ENCODE assay signal across 8 mouse cellular contexts in the genomic region with DNA sequence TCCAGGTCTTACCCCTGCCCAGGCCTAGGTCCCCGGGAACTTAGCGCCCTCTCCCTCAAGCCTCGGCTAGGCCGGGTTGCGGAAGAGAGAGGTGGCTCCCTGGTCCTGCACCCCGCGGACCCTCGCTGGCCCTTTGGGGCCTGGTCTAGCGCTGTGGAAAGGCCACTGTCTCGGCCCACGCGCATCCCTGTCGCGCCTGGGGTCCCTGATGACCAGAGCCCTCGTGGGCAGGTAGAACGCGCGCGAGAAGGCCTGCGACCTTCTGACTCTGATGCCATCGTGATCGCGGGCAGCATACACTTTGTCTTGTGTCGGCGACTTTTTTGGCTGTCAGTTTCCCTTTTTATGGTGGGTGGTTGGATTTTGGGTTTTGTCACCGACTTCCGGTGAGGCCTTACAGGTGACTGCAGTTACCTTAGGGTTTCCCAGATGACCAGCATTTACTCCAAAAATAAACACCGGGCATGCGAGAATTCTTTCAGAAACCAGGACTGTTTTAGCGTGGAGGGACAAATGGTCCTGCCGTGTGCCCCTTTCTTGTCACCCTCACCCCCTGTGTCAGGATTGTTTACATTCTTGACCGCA. TPM values are rescaled to one million over a fixed set of nuclear protein-coding genes. Genes with fewer than 3 reads are reported as not detected.
DNase-seq lines count a peak whose midpoint lies in the region; ATAC-seq and TF ChIP-seq lines count a peak whose summit lies in the region.

A gene (minus strand): TSS at position 223 of the 585 bp plus-strand sequence.

- no peaks in the 10 kb centered on the region for H3K9me3 ChIP-seq in limb, embryonic 10.5 days (replicated peaks)
- H3K9me3 ChIP-seq in midbrain, embryonic 14.5 days (ENCODE audit: control insufficient read depth, low read length), result no peaks in the 10 kb centered on the region

- intact Hi-C loops in left cerebral cortex, adult 2 months (cut with DNase I), result no loop called here

- H3K4me3 ChIP-seq in left cerebral cortex, adult 2 months, result peak within 1 kb of the TSS; percentile 95
- H3K4me3 ChIP-seq in limb, embryonic 10.5 days, result peak within 1 kb of the TSS; percentile 77
- H3K4me3 ChIP-seq in midbrain, embryonic 14.5 days (replicated peaks; ENCODE audit: low read depth, low read length), result peak within 1 kb of the TSS; percentile 98

- 1% methylated on average over 32 of the region's 32 CpGs for WGBS in limb, embryonic 10.5 days
- 2% methylated on average over 32 of the region's 32 CpGs for WGBS in midbrain, embryonic 14.5 days

- DNase-seq in left cerebral cortex, adult 2 months (ENCODE audit: extremely low spot score in 1 of 2, low spot score in 2 of 2), result no peak
- no peak for DNase-seq in left cerebral cortex, adult 11 months (ENCODE audit: low spot score)
- peak; percentile 45 for DNase-seq in adipocyte (ENCODE audit: low spot score)
- DNase-seq in limb, embryonic 10.5 days (ENCODE audit: low spot score), result no peak
- peak; percentile 52 for DNase-seq in midbrain, embryonic 14.5 days
- no peak for DNase-seq in urinary bladder, adult 2 months (ENCODE audit: low spot score)
- no peak for DNase-seq in adrenal gland, postnatal 25 days

- H3K4me2 ChIP-seq in midbrain, embryonic 14.5 days (ENCODE audit: low read length), result peak within 1 kb of the TSS; percentile 81

- no peaks in the 10 kb centered on the region for H3K27me3 ChIP-seq in limb, embryonic 10.5 days (ENCODE audit: low read depth, poor library complexity, severe bottlenecking)
- H3K27me3 ChIP-seq in midbrain, embryonic 14.5 days (ENCODE audit: control insufficient read depth, insufficient read depth, low read length), result no peaks in the 10 kb centered on the region

- TF ChIP-seq CTCF in left cerebral cortex, adult 2 months (IDR thresholded peaks at IDR 0.05), result no peak

- peak within 1 kb of the TSS; percentile 96 for H3K9ac ChIP-seq in midbrain, embryonic 14.5 days (replicated peaks; ENCODE audit: low read length)

- peak within 1 kb of the TSS; percentile 94 for H3K27ac ChIP-seq in left cerebral cortex, adult 2 months
- H3K27ac ChIP-seq in limb, embryonic 10.5 days, result peak within 1 kb of the TSS; percentile 90
- peak within 1 kb of the TSS; percentile 73 for H3K27ac ChIP-seq in midbrain, embryonic 14.5 days (replicated peaks; ENCODE audit: low read depth, low read length)

- H3K36me3 ChIP-seq in limb, embryonic 10.5 days, result peaks cover 6% of the 10 kb centered on the region; the same call in 1 of the 2 replicates
- peaks cover 7% of the 10 kb centered on the region for H3K36me3 ChIP-seq in midbrain, embryonic 14.5 days (ENCODE audit: control insufficient read depth, insufficient read depth, low read length)

- H3K4me1 ChIP-seq in limb, embryonic 10.5 days, result peaks cover 15% of the 10 kb centered on the region
- peaks cover 13% of the 10 kb centered on the region for H3K4me1 ChIP-seq in midbrain, embryonic 14.5 days (ENCODE audit: control insufficient read depth, insufficient read depth, low read length)

- ATAC-seq in erythroblast, adult 5-6 weeks (replicated peaks; ENCODE audit: low FRiP score, poor library complexity, severe bottlenecking), result peak; percentile 45
- ATAC-seq in midbrain, embryonic 14.5 days (ENCODE audit: low FRiP score, low TSS enrichment), result peak; percentile 75

RNA-seq across cellular contexts. Expression of the gene that starts here (rescaled TPM):
- total RNA-seq in left cerebral cortex, adult 2 months (2021), result not detected
- total RNA-seq in erythroblast, adult 5-6 weeks (2015; ENCODE audit: low replicate concordance), result 6.1 and 10.4 TPM in 2 replicates
- not detected in 2 replicates for total RNA-seq in erythroblast, adult 5-6 weeks (2017; ENCODE audit: low replicate concordance)
- 1.8 and 3.4 TPM in 2 replicates for polyA plus RNA-seq in limb, embryonic 10.5 days (2016; fragmentation: Nextera tagmentation; extraction: Ambion mirVana)
- 2.6 and 2.7 TPM in 2 replicates for polyA plus RNA-seq in midbrain, embryonic 14.5 days (2014; fragmentation: Nextera tagmentation; extraction: Ambion mirVana)
- 0.41 TPM in 1 of 2 replicates, not detected in the other for polyA plus RNA-seq in urinary bladder, adult 2 months (2012; rRNA removed)
- not detected in 2 replicates for total RNA-seq in adrenal gland, postnatal 25 days (2021)

Comparison
In these comparisons a context has a peak if more than half of its experiments do, and no peak if none do; other contexts are left out.
1. DNase-seq: peak in adipocyte (single experiment) and midbrain, embryonic 14.5 days (single experiment); none in left cerebral cortex, adult 2 months (0 of 2), left cerebral cortex, adult 11 months (single experiment), limb, embryonic 10.5 days (single experiment), urinary bladder, adult 2 months (single experiment) and adrenal gland, postnatal 25 days (single experiment).
2. Peak in every context shown above with its lines, with median percentiles within 50 percentile points of each other: H3K27ac ChIP-seq and H3K4me3 ChIP-seq.